Mouse (Mus musculus) olfactory bulb, adult 2 months (tissue): ENCODE measurements around the gene Azin2. TPM values are rescaled to one million over a fixed set of nuclear protein-coding genes. Genes with fewer than 3 reads are reported as not detected.

Experiments used
- H3K27ac ChIP-seq: fragments of 200-500 bp; 2 replicates; pipeline ENCODE4 v1.5.1; 2012; ENCODE audit warnings: low read depth, low read length; ENCODE audit not compliant: insufficient read depth
- H3K4me1 ChIP-seq: fragments of 200-500 bp; 2 replicates; pipeline ENCODE4 v1.6.1; 2012; ENCODE audit warnings: low read length; ENCODE audit not compliant: control insufficient read depth, insufficient read depth
- H3K4me3 ChIP-seq: fragments of 200-500 bp; 2 replicates; pipeline ENCODE4 v1.5.1; 2012; ENCODE audit warnings: mild to moderate bottlenecking, low read depth, low read length, moderate library complexity; ENCODE audit not compliant: insufficient read depth
- CTCF ChIP-seq: fragments of 200-500 bp; IDR thresholded peaks from 2 replicates; pipeline ENCODE4 v1.5.1; 2012; ENCODE audit warnings: low read depth, mild to moderate bottlenecking, low read length, moderate library complexity; ENCODE audit not compliant: insufficient read depth
- POLR2A ChIP-seq: fragments of 200-500 bp; IDR thresholded peaks from 2 replicates; pipeline ENCODE4 v1.6.1; 2012; ENCODE audit warnings: mild to moderate bottlenecking, low read depth, low read length, moderate library complexity; ENCODE audit not compliant: insufficient read depth
- WGBS: fragments of 180-500 bp; shearing (Covaris S2); methylation state at CpG from one replicate; pipeline ENCODE4 v1.1.7; 2018; 5-methylcytosine and 5-hydroxymethylcytosine counted together
- polyA plus RNA-seq: library from polyadenylated mRNA; stranded (reverse); fragments of >200 nt; gene quantifications from 2 replicates; pipeline ENCODE4 v1.2.4, GENCODE M21; 2012; ENCODE audit warnings: low replicate concordance; ENCODE audit not compliant: missing spikeins, insufficient read depth, insufficient read length

Azin2 gene
- not detected in 2 replicates for polyA plus RNA-seq

DNA sequence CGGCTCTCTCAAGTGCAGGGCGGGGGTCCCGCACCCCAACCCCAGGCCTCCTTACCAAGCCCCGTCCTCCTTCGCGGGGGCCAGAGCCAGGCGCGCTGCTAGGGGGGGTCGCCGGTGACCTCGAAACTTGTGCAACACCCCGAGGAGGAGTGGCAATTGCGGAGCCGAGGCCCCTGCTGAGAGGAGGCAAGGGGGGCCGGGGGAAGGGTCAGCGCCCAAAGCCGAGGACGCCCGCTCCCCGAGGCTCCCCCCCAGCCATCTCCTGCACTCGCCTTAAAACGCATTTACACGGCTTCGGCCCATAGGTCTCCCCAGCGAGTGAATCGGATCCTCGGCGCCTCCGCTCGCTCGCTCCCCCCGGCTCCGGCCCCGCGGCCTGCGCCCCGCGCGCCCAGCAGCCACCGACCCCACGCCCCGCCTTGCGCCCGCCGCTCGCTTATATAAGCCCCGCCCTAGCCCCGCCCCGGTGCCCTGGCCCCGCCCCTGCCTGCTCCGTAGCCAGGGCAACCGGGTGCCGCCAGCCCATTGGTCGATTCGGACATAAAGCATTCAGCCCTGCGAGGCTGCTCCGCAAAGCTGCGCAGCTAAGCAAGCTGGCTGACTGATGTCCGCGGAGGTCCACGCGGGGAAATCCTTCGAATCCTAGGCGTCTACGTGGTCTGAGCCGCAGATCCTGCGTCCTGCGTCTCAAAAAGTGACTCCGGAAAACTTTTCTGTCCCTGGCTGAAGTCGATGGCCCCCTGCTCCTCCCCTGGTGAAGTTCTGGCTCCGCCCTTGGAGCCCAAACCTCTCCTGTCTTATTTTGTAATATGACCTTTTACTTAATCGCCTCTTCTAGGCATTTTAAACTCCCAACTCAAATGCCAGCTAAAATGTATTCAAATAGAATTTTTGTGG lies at the start of gene Azin2:
Gene Azin2 (minus strand): TSS at position 414 of the 897 bp plus-strand sequence.
- 1% methylated on average over 71 of the region's 72 CpGs for WGBS

DNA sequence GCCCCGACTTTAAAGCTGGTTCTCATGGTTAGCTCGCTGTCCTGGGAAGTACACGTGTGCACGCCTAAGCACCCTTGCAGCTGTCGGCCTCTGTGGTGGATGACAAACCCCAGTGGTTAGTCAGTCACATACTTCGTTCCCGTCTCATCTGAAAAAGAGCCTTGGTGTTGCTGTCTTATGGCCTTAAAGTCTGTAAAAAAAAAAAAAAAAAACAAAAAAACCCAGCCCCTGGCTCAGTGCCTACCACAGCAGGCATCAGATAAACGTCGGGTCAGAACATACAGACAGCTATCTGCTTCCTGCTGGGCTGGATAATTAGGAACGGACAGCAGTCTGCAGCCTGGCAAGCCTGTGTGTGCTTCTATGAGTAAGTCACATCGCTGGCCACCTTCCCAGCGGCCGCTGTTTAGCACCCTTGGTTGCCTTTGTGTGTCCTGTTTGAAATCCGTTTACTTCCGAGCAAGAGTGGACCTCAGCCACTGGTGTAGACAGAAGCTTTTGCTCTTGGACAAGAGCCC lies 49.4 kb upstream of the Azin2 start:
- no peak overlapping the region for H3K4me3 ChIP-seq
- H3K27ac ChIP-seq, result no peak overlapping the region
- 41% methylated on average over 15 of the region's 15 CpGs for WGBS
- 0 out of 2 replicates have a peak, but pooled peaks cover 2% of the 10 kb centered on the region for H3K4me1 ChIP-seq
- TF ChIP-seq CTCF, result no peak
- no peak for TF ChIP-seq POLR2A

More for the DNA sequence above, at the start of gene Azin2:
- Histone ChIP-seq H3K27ac (peak within 1 kb of the TSS; percentile 78), H3K4me1 (peaks cover 37% of the 10 kb centered on the region), H3K4me3 (peak within 1 kb of the TSS; percentile 93)
- TF ChIP-seq POLR2A (peak; percentile 97), CTCF (no peak)

DNA sequence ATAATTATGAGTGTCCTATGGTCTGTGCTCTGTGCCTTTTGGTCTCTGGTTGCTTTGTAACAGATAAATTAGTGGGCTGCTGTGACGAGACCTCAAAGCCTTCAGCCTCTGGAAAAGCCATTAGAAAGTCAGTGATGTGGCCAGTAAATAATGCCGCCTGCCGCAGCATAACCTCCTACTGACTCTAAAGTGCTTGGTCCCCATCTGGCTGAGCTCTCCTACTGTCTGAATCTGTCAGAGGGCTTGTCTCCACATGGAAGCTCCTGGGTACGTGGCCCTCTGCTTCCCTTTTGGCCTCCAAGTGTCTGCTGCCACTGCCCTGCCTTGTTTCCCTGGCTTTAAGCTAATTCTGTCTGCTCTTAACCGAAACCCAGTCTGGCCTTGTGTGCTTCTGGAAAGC lies 47.3 kb upstream of the Azin2 start:
- TF ChIP-seq CTCF (no peak), POLR2A (no peak)
- 82% methylated on average over 5 of the region's 5 CpGs for WGBS
- no peak overlapping the region for H3K4me3 ChIP-seq
- H3K27ac ChIP-seq, result no peak overlapping the region
- H3K4me1 ChIP-seq, result 0 out of 2 replicates have a peak, but pooled peaks cover 2% of the 10 kb centered on the region

DNA sequence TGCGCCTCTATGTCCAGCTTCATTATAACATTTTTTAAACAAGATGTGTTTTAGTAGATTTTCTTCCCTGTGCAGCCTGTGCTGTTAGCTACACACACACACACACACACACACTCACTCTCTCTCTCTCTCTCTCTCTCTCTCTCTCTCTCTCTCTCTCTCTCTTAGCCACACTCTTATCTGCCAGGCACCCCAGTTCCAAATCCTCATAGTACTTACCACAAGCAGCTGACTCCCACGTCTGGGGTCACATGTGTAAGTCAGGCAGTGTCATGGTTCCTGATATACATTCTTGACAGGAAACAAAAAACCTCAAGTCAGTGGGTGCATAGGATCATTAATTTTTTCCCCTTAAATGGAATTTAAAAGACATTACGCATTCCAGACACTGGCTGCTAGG lies 46.4 kb upstream of the Azin2 start:
- WGBS, result 92% methylated on average over 3 of the region's 3 CpGs
- 0 out of 2 replicates have a peak, but pooled peaks cover 2% of the 10 kb centered on the region for H3K4me1 ChIP-seq
- no peak overlapping the region for H3K4me3 ChIP-seq
- TF ChIP-seq POLR2A, result no peak
- no peak for TF ChIP-seq CTCF
- no peak overlapping the region for H3K27ac ChIP-seq

DNA sequence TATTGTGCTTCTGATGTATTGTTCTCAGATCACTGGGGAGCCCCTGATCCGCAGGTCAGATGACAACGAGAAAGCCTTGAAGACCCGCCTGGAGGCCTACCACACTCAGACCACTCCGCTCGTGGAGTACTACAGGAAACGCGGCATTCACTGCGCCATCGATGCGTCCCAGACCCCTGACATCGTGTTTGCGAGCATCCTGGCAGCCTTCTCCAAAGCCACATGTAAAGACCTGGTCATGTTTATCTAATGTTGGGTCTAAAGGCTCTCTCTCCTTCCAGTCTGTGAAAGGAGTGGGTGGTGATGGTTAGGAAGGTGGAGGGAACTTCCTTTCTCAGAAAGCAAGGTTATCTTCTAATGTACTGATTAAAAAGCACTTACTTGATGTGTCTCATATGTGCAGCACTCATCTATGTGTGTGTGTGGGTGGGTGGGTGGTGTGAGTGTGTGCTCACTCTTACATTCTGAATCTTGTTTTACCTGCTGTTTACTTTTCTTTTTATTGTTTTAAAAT lies 45.8 kb upstream of the Azin2 start:
- Histone ChIP-seq H3K4me3 (no peak overlapping the region), H3K27ac (no peak overlapping the region), H3K4me1 (0 out of 2 replicates have a peak, but pooled peaks cover under 1% of the 10 kb centered on the region)
- TF ChIP-seq POLR2A, result no peak
- no peak for TF ChIP-seq CTCF
- 85% methylated on average over 12 of the region's 12 CpGs for WGBS

DNA sequence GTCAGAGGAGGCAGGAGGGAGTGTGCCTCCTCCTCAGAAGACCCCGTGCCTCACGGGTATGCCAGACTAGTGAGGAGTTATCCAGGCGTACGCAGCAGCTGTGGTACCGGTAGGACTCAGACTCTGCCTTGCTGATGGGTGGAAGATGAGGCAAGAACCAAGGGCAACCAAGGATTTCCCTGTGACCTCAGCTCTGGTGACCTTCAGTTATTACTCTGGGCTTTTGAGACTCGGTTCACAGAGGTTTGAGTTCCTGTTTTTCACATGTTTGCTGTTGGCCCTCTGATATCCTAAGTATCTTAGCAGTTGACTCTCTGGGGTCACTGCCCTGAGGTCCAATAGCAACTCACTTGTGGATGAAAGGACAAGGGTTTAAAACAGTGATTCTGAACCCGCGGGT lies 41.5 kb upstream of the Azin2 start:
- no peak for TF ChIP-seq CTCF
- TF ChIP-seq POLR2A, result no peak
- WGBS, result 85% methylated on average over 8 of the region's 8 CpGs
- Histone ChIP-seq H3K4me1 (no peaks in the 10 kb centered on the region), H3K4me3 (no peak overlapping the region), H3K27ac (no peak overlapping the region)

DNA sequence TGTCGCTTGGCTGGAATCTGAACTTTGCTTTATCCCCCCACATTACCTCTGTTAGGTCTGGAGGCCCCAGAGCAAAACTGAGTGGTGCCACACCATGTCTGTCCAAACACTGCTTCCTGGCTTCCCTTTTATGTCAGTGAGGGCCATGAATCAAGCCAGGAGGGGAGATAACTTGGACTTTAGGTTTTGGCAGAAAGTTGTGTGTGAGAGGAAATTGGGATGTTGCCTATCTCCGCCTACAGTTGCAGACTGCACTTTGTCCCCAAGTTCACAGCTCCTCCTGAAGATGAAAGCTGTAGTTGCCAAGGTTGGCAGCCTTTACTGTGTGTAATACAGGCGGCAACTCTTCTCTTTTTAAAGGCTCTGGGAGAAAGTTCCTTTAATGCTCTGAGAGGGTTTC lies 38.5 kb upstream of the Azin2 start:
- Histone ChIP-seq H3K4me1 (peaks cover 9% of the 10 kb centered on the region; the same call in 1 of the 2 replicates), H3K4me3 (no peak overlapping the region), H3K27ac (no peak overlapping the region)
- TF ChIP-seq CTCF (no peak), POLR2A (no peak)
- WGBS, result 69% methylated on average over 3 of the region's 3 CpGs

DNA sequence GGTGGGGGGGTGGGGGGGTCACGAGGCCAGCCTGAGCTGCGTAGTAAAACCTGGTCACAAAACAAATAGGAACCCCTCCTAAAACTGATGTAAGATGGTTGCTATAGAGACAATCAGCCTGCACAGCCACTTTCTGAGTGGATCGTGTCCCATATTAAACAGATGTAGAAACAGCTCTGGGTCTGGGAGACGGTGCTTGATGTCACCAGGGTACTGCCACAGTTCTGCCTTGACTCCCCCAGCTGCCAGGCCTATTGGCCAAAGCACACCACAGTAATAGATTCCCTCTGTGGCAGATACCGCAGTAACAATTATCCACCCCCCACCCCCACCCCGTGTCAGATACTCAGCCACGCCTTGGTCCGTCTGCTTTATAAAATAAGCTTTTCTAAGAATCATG lies 36.2 kb upstream of the Azin2 start:
- Histone ChIP-seq H3K4me3 (no peak overlapping the region), H3K4me1 (peaks cover 22% of the 10 kb centered on the region), H3K27ac (no peak overlapping the region)
- TF ChIP-seq POLR2A, result no peak
- WGBS, result 58% methylated on average over 8 of the region's 8 CpGs

DNA sequence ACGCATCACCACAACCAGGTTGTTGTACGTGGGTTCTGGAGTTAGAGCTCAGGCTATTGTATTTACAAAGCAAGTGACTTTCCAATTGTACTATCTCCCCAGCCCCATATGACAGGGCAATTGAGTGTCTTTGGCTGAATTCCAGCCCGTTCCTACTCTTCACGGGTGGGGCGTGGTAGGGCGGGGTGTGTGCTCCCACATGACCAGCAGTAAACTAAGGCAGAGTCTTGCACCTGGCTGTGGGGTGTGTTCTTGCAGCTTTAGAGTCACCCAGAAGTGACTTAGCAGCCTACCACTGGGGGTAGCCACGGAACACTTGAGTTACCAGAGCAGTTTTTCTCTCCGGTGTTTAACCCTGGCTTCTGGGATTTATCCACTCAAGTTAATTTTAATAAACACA lies 35.0 kb upstream of the Azin2 start:
- H3K27ac ChIP-seq, result no peak overlapping the region
- no peak for TF ChIP-seq CTCF
- no peak for TF ChIP-seq POLR2A

DNA sequence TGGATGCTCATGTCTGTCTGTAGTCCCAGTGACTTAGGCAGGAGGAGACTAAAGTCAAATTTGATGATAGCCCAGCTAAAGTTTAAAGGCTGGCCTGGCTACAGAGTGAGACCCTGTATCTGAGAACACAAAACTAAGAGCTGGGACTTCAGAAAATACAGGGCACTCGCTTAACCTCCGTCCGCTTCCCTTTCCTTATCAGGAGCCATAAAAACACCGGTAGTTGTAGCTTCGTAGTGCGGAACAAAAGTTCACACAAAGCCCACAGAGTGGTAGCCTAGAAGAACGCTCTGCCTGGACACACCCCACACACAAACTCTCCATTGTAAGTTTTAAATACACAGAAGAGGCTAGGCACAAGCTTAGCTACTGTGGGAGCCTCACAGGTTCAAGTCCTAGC lies 33.0 kb upstream of the Azin2 start:
- TF ChIP-seq POLR2A (no peak), CTCF (no peak)
- WGBS, result 87% methylated on average over 7 of the region's 7 CpGs
- H3K27ac ChIP-seq, result no peak overlapping the region

More for the DNA sequence above, 35.0 kb upstream of the Azin2 start:
- Histone ChIP-seq H3K4me3 (no peak overlapping the region), H3K4me1 (peaks cover 22% of the 10 kb centered on the region)
- 67% methylated on average over 8 of the region's 8 CpGs for WGBS

More for the DNA sequence above, 33.0 kb upstream of the Azin2 start:
- Histone ChIP-seq H3K4me1 (peaks cover 22% of the 10 kb centered on the region), H3K4me3 (no peak overlapping the region)
